Mouse (Mus musculus) testis, adult 2 months (tissue): ENCODE data around the gene Tcta. TPM values are rescaled to one million over a fixed set of nuclear protein-coding genes. Genes with fewer than 3 reads are reported as not detected.

Source experiments
- H3K27ac ChIP-seq: fragments of 200-500 bp; 2 replicates; pipeline ENCODE4 v1.5.1; 2012; ENCODE audit warnings: low read depth, low read length; ENCODE audit not compliant: control insufficient read depth, insufficient read depth
- H3K27me3 ChIP-seq: fragments of 200-500 bp; 2 replicates; pipeline ENCODE4 v1.6.1; 2012; ENCODE audit warnings: mild to moderate bottlenecking, low read length, moderate library complexity; ENCODE audit not compliant: control insufficient read depth, insufficient read depth
- H3K36me3 ChIP-seq: fragments of 200-500 bp; 2 replicates; pipeline ENCODE4 v1.6.1; 2012; ENCODE audit warnings: mild to moderate bottlenecking, low read length; ENCODE audit not compliant: control insufficient read depth, insufficient read depth
- H3K4me1 ChIP-seq: fragments of 200-500 bp; 2 replicates; pipeline ENCODE4 v1.6.1; 2012; ENCODE audit warnings: low read length; ENCODE audit not compliant: control insufficient read depth, insufficient read depth
- H3K4me3 ChIP-seq: fragments of 200-500 bp; 2 replicates; pipeline ENCODE4 v1.5.1; 2012; ENCODE audit warnings: low read depth, mild to moderate bottlenecking, low read length, moderate library complexity, mixed read lengths; ENCODE audit not compliant: control insufficient read depth
- CTCF ChIP-seq: fragments of 200-500 bp; IDR thresholded peaks from 2 replicates; pipeline ENCODE4 v1.5.1; 2012; ENCODE audit warnings: low read depth, mild to moderate bottlenecking, inconsistent platforms, low read length, moderate library complexity; ENCODE audit not compliant: control insufficient read depth, insufficient read depth, insufficient replicate concordance
- POLR2A ChIP-seq: fragments of 200-500 bp; IDR thresholded peaks from 2 replicates; pipeline ENCODE4 v1.6.1; 2012; ENCODE audit warnings: low read depth, mild to moderate bottlenecking, inconsistent platforms, low read length, moderate library complexity; ENCODE audit not compliant: control insufficient read depth
- polyA plus RNA-seq: library from polyadenylated mRNA; depleted of rRNA; stranded (reverse); fragments of >200 nt; gene quantifications from 2 replicates; pipeline ENCODE4 v1.2.3, GENCODE M21; 2012; rRNA removed

Tcta gene
- polyA plus RNA-seq, 1 experiment: 42.0 TPM

GRCm38 (mm10) chr9:108263690-108264190, 42.2 kb downstream of the Tcta start, which contains the start of gene Dag1:
Dag1 (minus strand) TSS chr9:108263958.
- Histone ChIP-seq H3K4me3 (peak within 1 kb of the TSS; percentile 85), H3K4me1 (peaks cover 14% of the 10 kb centered on the region), H3K27ac (peak within 1 kb of the TSS; percentile 83), H3K27me3 (no peaks in the 10 kb centered on the region), H3K36me3 (no peaks in the 10 kb centered on the region)
- no peak for TF ChIP-seq CTCF
- peak; percentile 53 for TF ChIP-seq POLR2A

GRCm38 (mm10) chr9:108263131-108263681, 42.8 kb downstream of the Tcta start:
- Histone ChIP-seq H3K4me1 (peaks cover 14% of the 10 kb centered on the region), H3K27ac (peak overlapping the region; percentile 79), H3K4me3 (peak overlapping the region; percentile 85), H3K27me3 (no peaks in the 10 kb centered on the region), H3K36me3 (no peaks in the 10 kb centered on the region)
- TF ChIP-seq POLR2A (no peak), CTCF (no peak)

DNA sequence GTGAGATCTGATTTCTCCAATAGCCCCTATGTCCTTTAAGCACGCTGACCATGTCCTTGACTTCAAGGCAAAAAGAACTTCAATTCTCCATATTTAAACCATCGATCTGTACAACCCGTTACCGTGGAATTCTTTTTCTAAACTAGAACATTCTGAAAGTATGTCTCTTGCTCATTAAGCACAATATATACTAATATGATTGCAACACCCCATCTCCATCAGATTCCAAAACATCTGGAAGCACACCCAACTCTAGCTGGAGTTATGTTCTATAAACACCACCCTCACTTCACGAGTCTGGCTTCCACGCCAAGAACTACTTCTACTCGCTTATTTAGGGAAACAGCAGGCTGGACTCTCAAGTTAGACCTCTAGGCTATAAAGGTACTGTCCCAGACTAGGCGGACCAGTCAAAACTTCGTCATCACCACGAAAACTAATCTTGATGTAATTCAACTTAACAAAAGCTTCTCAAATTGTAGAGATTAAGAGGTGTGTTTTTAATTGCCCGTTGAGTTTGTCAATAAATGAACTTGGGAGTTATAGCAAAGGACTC, 43.4 kb downstream of the Tcta start:
- H3K27me3 ChIP-seq: no peaks in the 10 kb centered on the region
- TF ChIP-seq POLR2A: no peak
- TF ChIP-seq CTCF: no peak

GRCm38 (mm10) chr9:108261865-108262264, 44.1 kb downstream of the Tcta start:
- Histone ChIP-seq H3K27me3 (no peaks in the 10 kb centered on the region), H3K27ac (no peak overlapping the region)

More for the DNA sequence above, 43.4 kb downstream of the Tcta start:
- H3K4me3 ChIP-seq: peak overlapping the region; percentile 85
- peaks cover 14% of the 10 kb centered on the region for H3K4me1 ChIP-seq
- H3K36me3 ChIP-seq: no peaks in the 10 kb centered on the region
- H3K27ac ChIP-seq: peak overlapping the region; percentile 79

GRCm38 (mm10) chr9:108260526-108260925, 45.4 kb downstream of the Tcta start:
- Histone ChIP-seq H3K27ac (no peak overlapping the region), H3K4me1 (peaks cover 14% of the 10 kb centered on the region), H3K4me3 (no peak overlapping the region), H3K27me3 (no peaks in the 10 kb centered on the region), H3K36me3 (no peaks in the 10 kb centered on the region)
- TF ChIP-seq CTCF (no peak), POLR2A (no peak)

More at GRCm38 (mm10) chr9:108261865-108262264, 44.1 kb downstream of the Tcta start:
- Histone ChIP-seq H3K36me3 (no peaks in the 10 kb centered on the region), H3K4me3 (no peak overlapping the region), H3K4me1 (peaks cover 14% of the 10 kb centered on the region)
- TF ChIP-seq CTCF (no peak), POLR2A (no peak)

Other genes with a start within 250 kb of the Tcta start
- gene Mst1, start 225.7 kb downstream of the Tcta start, polyA plus RNA-seq: 0.59 and 0.90 TPM in 2 replicates
- 82.8 and 86.7 TPM in 2 replicates for gene Rnf123, start 222.8 kb downstream of the Tcta start, polyA plus RNA-seq
- gene Apeh, start 211.6 kb downstream of the Tcta start, polyA plus RNA-seq: 19.2 and 21.2 TPM in 2 replicates
- gene Bsn, start 115.8 kb downstream of the Tcta start, polyA plus RNA-seq: 1.2 TPM in 2 replicates
- gene Dag1, start 42.2 kb downstream of the Tcta start, polyA plus RNA-seq: 14.0 and 17.2 TPM in 2 replicates
- 23.1 and 24.8 TPM in 2 replicates for gene Nicn1, start 15.7 kb downstream of the Tcta start, polyA plus RNA-seq
- gene Amt, start 9.3 kb downstream of the Tcta start, polyA plus RNA-seq: 4.3 and 7.9 TPM in 2 replicates
- 34.8 and 40.5 TPM in 2 replicates for gene Rhoa, start within 50 bp of the Tcta start, polyA plus RNA-seq
- 64.0 and 88.9 TPM in 2 replicates for gene Gpx1, start 32.7 kb upstream of the Tcta start, polyA plus RNA-seq
- 115 and 116 TPM in 2 replicates for gene Usp4, start 41.7 kb upstream of the Tcta start, polyA plus RNA-seq
- gene 1700102P08Rik, start 86.6 kb upstream of the Tcta start, polyA plus RNA-seq: 72.2 and 91.0 TPM in 2 replicates
- 5.3 and 5.8 TPM in 2 replicates for gene Ccdc36, start 122.3 kb upstream of the Tcta start, polyA plus RNA-seq
- gene BC048562, start 130.3 kb upstream of the Tcta start, polyA plus RNA-seq: 91.8 and 100 TPM in 2 replicates
- 19.4 and 20.6 TPM in 2 replicates for gene Ccdc71, start 154.4 kb upstream of the Tcta start, polyA plus RNA-seq
- gene Klhdc8b, start 155.4 kb upstream of the Tcta start, polyA plus RNA-seq: 15.2 and 18.7 TPM in 2 replicates
- 23.3 and 24.3 TPM in 2 replicates for gene Lamb2, start 173.6 kb upstream of the Tcta start, polyA plus RNA-seq
- gene Usp19, start 184.4 kb upstream of the Tcta start, polyA plus RNA-seq: 128 and 134 TPM in 2 replicates
- gene Qars, start 201.5 kb upstream of the Tcta start, polyA plus RNA-seq: 159 and 195 TPM in 2 replicates
- gene Qrich1, start 210.6 kb upstream of the Tcta start, polyA plus RNA-seq: 196 and 208 TPM in 2 replicates